Mouse (Mus musculus): ENCODE results near the gene Rcvrn.

Gene Rcvrn

DNA sequence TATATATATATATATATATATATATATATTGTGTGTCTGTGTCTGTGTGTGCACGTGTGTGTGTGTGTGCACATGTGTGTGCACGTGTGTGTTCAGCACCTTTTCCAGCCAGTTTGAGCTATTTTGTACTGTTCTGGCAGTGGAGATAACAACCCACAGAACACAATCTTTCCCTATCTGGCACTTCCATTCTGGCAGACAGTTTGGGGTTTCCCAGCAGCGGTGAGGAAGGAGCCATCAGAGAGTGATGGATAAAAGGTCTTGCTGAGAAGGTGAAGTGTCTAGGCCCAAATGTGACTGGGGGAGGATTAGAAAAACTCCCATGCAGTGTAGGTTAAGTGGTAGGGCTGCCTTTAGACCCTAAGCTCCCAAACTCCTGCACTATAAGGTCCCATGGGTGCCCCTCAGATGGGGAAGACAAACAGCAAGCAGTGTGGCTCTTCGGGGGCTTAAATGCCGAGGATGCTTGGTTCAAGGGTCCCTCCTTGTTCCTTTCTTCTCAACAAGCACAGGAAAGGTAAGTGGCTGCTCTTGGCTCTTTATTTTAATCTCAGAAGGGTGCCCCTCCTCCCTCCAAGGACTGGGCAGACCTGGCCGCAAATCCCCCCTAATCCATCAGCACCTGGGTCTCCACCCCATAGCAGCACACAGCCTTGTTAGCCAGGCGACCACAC is at the start of gene Rcvrn:
Rcvrn (plus strand) TSS at position 624 of the 674 bp plus-strand sequence.
- DNase-seq (ENCODE audit: low spot score), result no peak

DNA sequence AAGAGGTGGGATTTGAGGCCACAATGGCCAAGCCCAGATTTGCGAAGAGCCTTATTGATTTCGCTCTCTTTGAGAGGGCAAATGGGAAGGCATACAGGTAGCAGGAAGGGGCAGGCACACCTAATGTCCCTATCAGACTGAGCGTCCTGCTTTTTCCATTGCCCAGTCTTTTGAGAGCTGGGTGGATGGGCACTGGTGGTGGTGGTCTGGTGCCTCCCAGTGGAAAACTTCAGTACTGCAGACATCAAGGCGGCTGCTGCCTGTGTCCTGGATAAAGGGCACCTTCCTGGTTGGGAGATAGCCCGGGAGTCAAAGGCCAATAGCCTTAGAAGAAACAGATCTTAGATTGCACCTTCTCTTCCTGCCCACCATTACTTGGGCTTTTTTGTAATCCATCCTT is 47.4 kb upstream of the Rcvrn start:
- peak; percentile 88 for DNase-seq (ENCODE audit: low spot score)

DNA sequence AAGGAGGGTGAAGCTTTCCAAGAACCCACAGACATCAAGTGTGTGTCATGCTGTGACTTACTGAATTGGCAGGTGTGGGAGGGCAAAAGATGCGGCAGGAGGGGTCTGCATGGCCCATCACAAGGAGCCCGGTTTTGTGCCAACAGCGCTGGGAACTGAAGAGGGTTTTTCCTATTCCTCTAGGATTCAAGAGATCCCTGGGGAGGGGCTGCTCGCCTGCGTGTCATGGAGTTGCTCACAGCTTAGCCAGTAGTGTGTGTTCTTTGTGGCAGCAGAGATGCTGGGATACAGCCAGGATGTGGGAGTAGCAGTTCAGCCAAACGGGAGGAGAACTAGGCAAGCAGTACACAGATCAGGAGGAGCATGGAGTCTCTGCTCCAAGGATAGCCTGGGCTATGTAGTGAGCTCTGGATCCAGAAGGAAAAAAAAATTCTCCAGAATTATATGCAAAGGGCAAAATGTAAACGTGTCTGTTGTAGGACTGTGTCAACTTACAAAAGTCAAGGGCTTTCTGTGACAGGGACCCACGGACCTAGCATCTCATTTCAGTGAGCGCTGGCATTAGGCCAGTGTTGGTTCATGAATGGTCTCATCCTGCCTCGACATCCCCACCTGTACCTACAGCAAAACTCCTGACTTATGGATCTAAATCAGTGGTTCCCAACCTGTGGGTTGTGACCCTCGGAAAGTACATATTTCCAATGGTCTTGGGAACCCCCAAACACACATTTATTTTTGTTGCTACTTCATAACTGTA is 46.3 kb upstream of the Rcvrn start:
- DNase-seq (ENCODE audit: low spot score), result peak; percentile 74

DNA sequence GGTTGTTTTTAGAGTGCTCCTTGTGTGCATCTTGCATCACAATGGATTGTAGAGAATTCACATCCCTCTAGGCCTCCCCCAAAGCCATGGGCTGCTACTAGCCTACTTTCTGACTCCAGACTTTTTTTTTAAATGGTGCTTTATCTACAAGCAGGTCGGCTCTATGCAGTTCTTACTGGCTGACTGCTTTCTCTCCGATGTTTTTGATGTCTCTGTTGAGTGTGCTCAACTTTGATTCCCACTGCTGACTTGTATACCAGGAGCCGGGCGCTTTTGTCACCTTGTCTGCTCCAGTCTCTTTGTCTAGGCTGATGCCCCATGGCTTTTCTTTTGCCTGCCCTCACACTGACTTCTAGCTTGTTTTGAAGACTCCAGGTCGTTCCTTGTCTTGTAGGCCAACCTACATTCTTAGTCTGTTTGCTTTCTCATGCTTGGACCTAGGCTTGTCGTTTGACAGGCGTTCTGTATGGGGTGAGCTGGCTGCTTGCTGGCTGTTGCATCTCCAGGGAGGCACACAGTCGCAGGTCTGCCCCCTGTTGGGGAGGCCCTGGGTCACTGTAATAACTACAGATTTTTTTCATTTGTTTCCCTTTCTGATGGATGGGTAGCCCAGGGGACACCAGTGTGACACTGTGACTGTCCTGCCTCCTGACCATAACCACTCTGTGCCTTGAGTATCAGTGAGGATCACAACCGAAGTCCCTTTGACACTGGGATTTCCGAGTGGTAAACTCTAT is 45.0 kb upstream of the Rcvrn start:
- DNase-seq (ENCODE audit: low spot score), result no peak

DNA sequence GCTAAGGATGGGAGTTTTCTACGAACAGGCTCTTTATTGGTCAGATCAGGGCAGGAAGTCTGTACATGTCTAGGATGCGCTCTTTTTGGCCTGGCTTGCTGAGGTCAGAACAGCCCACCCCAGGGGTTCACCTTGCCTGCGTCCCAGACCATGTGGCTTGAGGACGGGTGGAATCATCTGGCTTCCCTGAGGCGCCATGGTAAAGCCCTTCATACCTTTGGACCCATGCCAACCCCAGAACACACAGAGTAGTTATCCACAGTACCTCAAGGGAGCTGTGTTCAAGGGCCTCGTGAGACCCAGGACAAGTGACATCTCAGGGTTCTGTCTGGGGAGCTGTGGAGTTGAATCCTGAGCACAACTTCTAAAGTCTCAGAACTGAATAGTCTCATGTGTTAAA is 43.4 kb upstream of the Rcvrn start:
- DNase-seq (ENCODE audit: low spot score), result no peak

DNA sequence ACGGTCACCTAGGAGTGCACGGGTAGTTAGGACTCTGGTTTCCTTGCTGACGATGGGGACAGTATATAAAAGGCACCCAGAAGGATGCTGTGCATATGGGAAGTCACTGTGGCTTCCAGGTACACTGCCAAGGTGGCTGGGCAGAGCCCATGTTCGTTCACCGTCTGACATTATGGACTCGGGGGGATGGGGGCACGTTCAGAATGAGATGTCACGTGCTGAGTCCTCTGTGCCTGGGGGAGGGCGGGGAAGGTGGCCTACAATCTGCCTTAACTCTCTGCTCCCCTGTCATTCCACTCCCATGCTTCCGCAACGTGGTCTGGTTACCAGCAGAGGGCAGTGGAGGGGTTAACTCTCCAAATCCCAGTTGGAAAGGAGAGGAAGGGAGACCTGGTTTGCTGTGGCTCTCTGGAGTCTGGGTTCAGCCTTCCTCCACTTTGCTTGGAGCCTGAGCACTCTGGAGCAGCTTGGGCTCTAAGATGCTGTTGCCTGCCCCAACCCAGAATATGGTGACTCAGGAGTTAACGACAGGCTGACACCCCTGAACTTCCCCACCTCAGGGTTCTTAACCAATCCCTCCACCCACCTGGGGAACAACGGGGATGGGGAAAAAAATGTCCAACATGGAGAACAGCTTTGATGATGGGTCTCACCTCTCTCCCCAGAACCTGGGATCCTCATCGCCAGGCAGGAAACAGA is 42.8 kb upstream of the Rcvrn start:
- DNase-seq (ENCODE audit: low spot score), result peak; percentile 54

DNA sequence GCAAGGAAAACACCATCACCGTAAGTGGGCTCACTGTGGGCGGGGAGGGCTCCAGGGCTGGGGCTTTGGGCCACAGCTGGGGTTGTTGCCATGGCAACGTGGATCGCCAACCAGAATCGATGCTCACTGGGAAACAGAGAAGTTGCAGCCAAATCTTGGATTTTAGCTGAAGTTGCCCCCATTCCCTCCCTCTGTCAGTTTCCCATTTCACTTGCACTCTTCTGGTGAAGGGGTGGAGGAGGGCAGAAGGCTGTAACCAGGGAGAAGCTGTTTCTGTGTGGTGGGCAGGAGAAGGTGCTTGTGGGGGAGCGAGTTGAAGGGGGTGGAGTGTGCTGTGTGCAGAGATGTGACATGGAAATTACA is 42.3 kb upstream of the Rcvrn start:
- no peak for DNase-seq (ENCODE audit: low spot score)

DNA sequence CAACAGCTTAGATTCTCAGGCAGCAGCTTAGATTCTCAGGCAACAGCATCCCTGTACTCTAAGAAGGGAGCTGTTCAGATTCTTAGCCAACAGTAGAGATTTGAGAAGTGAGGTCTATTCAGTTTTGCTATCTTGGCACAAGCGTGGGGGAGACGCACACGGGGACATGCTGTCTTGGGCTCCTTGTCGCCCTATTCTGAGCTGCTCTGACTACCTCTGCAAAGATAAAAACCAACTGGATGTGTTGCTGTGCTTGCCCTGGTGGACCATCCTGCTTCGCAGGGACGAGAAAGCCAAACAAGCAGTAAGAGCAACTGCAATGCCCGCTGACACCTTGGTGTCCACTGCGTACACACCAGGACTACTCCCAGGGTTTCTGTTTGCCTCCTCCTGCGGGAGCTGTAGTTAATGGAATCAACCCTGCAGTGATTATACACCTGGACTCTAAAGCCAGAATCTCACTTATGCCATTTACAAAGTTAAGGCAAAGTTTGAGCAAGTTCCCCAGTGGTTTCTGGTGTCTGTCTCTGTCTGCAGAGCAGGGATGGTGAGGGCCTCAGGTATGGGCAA is 41.5 kb upstream of the Rcvrn start:
- no peak for DNase-seq (ENCODE audit: low spot score)

DNA sequence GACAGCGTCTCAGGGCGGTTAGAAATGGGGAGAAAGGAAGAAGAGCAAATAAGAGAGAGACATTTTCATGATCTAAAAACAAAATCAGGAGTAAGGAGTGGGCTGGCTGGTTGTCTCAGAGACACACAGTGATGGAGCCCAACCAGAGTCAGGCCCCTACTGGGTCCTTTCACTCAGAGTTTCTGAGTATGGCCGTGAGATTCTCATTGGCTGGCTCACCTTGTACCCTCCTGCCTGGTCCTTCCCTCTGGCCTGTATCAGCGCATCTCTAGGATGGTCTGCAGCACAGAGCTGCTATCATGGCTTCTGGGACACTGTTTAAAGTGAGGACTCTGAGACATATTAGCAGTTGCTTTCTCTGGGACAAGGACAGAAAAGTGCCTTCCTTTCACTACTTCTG is 40.6 kb upstream of the Rcvrn start:
- no peak for DNase-seq (ENCODE audit: low spot score)

DNA sequence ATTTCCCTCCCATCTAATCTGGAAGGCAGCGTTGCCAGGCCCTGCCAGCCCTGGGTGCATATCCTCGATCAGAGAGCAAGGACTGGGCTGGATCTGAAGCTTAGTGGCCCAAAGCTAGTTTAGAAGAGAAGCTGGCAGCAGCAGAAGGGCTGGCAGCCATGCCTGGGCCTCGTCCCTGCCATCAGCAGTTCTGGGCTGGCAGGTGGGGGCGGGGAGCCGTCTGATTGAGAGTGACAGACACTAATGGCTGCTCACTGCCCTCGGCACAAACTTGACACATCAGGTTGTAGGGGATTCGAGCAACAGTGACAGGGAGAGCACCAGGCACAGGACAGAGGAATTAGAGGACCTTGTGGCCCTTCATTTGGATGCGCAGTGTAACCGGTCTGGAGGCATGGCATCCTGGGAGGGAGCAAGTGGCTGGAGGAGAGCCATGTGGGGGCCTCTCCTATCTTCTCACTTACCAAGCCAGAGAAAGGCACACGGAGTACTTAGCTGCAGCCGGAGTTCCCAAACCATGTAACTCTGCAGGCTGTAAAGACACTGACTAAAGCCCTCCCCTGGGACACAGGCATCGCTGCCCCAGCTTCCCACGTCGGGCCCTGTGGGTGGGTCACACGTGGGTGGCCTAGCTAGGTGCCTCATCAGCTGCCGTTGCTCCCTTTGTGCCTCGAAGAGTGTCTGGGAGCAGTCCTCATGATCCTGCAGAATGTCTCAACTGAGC is 39.7 kb upstream of the Rcvrn start:
- peak; percentile 69 for DNase-seq (ENCODE audit: low spot score)

DNA sequence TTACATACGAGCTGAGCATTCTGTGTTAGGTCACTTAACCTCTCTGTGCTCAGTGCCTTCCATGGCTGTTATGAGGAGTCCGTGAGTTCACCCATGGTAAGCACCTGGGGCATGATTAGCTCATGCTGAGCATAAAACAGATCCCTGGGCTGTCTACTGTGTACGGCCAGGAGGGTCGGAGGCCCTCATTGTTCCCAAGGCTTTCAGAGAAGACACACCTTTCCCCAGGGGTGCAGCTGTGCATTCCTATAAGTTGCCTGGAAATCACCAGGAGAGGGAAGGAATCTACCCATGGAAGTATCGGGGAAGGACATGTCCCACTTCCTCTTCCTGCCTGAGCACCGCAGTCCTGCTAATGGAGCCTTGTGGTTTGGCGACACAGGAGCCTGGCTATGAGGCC is 38.8 kb upstream of the Rcvrn start:
- no peak for DNase-seq (ENCODE audit: low spot score)

DNA sequence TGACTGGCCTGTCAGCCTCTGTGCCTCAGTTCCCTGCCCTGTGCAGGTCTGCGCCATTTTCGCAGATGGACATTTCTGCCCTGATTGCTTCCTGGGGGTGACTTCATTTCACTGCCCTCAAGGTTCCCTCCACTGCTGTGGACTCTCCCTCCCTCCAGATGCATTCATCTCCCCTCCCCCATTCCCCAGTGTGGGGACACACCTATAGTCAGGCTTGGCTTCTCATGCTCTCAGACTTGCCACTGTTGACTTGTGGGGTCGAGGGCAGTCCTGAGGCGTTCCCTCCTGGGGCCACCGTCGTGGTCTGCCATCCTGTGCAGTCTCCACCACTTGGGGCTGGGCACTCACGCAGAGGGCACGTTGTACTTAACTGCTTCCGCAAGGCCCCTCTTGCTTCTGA is 38.3 kb upstream of the Rcvrn start:
- DNase-seq (ENCODE audit: low spot score), result no peak

DNA sequence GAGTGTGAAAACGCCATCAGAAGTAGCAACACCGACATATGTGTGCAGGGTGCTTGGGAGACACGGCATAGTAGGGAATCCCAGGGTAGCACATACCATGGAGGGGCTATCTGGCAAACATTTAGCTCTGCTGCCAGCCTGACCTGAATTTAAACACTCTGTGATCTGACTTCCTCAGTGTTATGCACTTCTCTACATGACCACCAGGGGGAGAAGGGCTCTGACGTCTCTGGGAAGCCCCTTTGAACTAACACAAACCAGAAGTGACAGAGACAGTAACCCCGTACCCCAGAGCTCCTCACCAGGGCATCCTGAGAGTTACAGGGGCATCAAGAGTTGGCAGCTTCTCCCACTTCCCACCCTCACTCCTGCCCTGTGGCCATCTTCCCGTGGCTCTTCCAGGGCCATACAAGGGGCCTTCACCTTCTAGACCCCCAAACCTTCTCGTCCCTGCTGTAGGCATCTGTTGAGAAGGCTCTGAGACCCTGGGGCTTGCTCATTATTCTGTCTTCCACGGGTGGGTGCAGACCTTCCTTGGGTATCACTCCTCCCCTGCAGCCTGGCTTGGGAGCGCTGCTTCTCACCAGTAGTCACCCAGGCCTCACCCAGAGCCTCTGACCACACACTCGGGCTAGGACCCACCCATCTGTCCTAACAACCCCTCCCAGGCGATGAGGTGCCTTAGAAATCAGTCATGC is 37.3 kb upstream of the Rcvrn start:
- DNase-seq (ENCODE audit: low spot score), result peak; percentile 60

DNA sequence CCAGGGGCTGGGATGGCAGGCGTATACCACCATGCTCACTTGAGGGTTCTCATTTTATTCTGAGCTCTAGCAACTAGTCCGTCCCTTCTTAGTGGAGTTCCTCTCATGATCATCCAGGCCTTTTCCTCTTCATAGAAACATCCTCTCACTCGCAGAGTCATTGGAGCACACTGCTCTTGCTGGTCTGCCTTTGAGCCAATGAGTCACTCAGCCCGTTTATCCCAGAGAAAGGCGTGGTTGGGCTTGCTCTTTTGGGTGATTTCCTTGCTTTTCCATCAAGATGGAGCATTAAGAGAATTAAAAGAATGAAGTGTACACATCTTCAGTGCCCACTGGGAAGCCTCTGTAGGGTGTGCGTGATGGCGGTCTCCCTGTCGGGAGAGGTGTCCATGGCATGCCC is 33.7 kb upstream of the Rcvrn start:
- DNase-seq (ENCODE audit: low spot score), result no peak

DNA sequence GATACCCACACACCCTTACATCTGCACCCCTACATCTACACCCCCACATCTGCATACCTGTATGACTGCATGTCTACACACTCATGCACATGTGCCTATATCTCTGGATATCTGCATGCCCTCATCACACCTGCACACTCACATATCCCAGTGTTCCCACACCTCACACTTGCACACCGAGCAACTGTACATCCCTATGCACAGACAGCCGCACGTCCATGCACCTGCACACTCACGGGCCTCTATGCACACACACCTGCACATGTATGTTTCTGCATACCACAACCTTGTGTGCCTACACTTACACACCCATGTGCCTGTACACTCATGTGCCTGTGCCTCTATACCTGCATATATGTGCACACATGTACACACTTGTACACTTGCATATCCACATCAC is 31.7 kb upstream of the Rcvrn start:
- no peak for DNase-seq (ENCODE audit: low spot score)

DNA sequence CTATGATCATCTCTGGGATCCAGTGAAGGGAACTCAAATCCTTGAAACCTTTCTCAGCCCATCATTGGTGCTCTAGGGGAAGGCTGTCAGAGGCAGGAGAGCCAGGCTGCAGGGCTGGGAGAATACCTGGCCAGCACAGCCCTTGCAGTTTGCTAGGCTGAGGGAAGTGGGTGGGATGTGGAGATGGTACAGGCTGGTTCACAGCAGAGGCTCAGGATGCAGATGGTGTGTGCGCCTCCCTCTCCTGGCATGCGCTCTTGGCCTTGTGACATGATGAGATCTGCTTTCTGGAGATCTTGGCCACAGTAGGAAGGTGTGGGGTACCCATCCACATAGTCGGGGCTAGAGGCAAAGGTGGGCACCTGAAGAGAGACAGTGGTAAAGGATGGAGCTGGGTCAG is 30.9 kb upstream of the Rcvrn start:
- DNase-seq (ENCODE audit: low spot score), result peak; percentile 74

DNA sequence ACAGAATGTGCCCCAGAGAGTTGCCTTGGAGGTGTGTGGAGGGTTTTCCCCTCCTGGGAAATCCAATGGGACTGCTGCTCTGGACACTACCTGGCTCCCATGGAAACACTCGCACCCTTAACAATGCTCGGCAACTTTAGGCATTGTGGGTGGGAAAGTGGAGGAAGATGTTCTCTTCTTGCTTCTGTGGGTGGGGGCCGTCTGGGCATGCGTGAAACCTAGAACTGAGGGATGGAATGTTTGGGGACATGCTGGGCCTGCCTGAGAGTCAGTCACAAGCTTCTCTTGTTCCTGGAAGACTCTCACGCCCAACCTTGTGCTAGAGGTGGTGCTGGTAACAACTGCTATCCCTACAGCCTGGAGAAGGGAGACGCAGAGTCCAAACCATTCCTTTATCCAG is 30.2 kb upstream of the Rcvrn start:
- no peak for DNase-seq (ENCODE audit: low spot score)

DNA sequence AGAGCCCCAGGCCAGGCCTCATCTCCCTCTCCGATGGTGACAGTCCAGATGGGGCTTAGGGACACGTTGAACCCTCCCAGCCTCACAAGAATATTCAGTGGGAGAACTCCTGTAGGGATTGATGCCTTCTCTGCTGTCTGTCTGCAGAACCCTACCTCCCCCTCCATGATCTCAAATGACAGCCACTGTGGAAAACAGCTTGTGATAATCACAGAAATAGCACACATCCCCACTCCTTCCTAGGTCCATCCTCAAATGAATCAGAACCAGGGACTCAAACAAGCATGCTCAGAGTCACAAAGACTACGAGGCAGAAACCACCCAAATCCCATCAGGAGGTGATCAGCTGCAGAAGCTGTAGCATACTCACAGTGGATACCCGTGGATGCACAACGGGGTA is 29.0 kb upstream of the Rcvrn start:
- DNase-seq (ENCODE audit: low spot score), result no peak

DNA sequence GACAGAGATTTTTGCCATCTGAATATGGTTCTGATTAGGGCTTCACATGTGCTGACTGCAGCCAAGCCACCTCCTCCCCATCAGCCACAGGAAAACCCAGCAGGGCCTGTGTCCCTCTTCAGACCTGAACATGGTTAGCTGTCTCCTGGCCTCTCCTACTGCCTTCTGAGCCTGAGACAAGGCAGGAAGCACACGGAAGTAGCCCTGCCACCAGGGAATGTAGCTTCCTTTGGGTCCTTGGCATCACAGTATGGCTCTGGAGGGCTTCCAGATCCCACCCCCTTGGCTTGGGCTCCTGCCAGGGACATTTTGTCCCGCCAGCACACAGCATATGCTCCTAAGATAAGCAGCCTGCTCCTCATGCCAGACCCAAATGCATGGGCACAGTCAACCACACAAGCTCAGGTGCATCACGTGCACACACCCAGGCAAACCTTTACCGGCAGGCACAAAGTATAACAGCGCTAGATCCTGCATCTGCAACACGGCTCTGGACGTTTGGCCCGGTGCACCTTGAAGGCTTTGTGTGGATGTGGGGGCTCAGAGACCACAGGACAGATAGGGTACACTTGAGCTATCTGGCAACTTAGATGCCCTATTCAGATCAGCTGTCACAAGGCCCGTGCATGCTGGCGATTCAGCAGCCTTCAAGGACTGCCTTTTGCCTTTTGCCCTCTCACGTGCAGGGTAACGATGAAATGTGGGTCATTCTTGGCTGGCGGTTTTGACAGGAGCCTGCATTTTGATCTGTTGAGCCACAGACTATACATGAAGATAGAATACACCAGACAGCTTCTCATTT is 27.4 kb upstream of the Rcvrn start:
- peak; percentile 83 for DNase-seq (ENCODE audit: low spot score)

DNA sequence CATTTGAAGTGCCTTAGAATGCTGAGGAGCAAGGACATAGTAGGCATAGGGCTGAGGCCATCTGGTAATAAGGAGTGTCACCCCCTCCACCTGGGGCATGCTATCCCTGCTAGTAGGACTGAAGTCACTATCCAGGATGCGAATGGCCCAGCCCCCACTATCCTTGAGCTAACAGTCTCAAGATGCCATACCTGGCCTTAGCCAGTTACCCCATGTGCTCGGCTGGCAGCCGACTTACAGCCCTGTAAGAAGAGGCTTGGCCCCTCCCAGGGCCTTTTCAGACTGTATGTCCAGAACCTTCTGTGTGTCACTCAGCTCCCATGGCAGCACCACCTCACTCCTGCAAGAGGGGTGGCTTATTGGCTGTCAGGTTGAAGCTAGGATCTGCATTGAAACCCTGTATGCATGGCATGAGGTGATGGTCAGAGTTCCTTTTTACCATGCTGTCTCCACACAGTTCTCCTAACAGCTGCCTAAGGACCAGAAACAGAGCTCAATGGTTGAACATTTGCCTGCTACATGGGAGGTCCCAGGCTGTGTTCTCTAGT is 26.6 kb upstream of the Rcvrn start:
- DNase-seq (ENCODE audit: low spot score), result no peak

Measured in layer of hippocampus, adult 11-12 months (tissue).